Mouse (Mus musculus): Measurements from ENCODE around the gene Pknox1.
A peak's percentile ranks its signal among the peaks of the same experiment; 100 is the strongest.
"Not testable (repeated sequence)": the region's sequence is repeated elsewhere in the genome, so short reads cannot be mapped to it uniquely, and the experiment has no call there.

The Pknox1 gene

DNA sequence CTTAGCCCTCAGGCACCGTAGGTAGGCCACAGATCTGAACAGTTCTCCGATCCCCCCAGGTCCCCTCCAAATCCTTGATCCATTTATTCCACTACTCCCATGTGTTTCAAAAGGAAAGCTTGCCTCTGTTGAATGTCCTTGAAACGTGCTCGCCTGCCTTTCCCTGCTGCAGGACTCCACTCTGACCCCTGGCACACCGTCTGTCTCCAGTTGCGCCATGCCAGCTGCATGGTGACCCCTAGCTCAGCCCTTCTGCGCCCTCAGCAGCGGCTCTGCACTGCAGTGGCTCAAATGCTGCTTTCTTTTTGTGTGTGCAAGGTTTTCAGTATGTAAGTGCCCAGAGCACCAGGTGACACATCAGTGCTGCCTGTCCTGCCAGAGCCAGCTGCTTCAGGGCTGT lies 34.1 kb downstream of the Pknox1 start:
- no peak for DNase-seq

DNA sequence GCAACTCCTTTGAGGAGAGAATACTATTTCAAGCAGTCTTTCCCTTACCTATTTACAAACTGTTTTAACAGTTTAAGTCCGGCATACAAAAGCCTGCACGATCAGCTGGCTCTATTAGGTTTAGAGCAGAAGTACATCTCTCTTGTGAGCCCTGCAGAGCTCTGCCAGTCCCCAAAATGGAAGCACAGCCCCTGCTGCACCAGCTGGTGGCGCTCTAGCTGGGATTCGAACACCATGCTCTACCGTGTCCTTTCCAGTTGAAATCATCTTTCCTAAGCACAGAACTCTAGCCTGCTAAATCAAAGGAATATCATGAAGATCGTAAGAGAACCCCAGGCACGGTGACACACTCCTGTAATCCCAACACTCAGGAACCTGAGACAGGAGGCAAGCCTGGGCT lies 41.9 kb downstream of the Pknox1 start:
- DNase-seq = peak in 1 of 2 experiments; percentile 17

DNA sequence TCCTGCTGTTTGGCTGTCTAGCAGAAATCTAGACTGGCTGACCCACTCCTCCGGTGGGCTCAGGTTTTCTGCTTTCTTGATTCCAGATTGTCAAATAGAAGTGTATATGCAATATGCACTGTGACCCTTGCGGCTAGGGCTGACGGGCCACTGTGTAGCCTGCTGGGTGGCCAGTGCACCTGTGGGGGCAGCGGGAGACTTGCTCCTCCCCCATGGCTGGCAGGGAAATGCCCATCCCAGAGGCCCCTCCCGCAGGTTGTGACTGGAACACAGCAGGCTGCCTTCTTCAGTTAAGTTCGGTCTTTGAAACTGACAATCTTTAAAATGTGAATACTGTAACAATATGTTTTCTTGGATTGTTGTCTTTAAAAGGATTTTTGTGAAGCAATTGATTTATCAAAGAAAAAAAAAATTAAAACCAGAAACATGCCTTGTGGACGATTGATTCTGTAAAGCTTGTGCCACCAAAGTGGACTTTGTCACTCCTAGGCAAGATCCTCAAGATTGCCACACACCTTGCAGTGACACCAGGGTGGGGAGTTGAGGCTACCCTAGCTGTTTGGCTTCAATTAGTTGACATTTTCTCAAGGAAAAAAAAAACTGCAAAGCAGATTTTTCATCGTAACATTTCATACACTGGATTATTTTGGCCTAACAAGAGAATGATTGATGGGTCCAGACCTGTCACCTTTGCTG lies 42.9 kb downstream of the Pknox1 start:
- DNase-seq = no peak

DNA sequence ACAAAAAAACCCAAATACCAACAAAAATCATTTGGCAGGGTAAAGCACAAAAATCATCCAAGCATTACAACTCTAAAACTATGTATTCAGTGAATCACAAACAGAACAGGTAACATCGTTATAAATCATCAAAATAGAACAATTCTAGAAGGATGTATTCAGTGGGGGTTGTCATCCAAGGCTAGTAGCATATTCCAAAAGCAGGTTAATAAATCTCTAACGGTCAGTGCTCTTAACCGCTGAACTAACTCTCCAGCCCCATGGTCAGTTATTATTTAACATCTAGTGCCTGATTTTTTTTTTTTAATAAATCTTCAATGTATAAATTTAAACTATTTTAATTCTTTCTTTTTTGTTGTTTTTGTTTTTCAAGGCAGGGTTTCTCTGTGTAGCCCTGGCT lies 44.6 kb downstream of the Pknox1 start:
- DNase-seq = not testable (repeated sequence)

DNA sequence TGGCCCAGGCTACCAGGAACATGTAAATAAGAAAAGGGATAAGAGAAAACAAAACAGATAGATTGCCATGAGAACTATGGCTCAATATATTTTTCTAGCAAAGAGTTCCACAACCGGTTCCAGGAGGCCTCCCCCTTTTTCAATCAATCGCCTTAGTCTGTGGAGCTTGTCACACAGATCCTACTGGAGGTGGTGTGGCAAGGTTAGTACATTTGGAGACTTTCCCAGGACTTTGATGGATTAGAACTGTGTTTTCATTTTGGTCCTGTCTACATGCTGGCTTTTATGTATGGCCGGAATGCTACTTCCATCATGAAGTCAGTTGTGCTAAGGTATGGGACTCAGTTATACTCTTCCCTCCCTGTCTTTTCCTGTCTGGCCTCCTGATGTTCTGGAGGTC lies 45.4 kb downstream of the Pknox1 start:
- DNase-seq = no peak

DNA sequence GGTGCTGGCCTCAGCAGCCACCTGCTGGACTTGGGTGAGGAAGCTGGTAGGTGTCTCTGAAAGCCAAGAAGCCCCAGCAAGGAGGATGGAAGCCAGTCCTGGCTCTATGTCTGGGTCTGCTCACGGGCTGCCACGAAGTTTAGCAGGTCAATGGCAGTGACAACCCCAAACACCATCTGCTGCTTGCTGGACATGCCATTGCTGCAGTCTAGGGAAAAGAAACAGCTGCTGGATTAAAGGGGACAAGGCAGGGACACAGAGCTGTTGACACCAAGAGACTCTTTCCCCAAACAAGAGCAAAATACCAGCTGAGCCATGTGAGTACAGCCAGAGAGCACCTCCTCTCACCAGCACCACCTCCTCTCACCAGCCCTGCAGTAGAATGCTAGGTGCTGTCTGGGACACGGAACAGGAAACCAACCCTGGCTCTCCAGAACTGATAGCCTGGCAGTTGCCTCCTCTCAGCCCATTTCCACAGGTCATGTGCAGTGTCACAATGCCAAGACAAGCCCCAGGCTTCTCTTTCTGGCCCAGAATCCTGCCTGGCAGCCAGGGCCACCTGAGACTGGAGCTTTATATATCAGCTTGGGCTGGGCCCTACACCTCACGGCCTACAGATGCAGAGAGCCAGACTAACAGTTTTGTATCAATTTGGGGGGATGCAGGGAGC lies 48.7 kb downstream of the Pknox1 start:
- peak; percentile 21 to 31 for DNase-seq

DNA sequence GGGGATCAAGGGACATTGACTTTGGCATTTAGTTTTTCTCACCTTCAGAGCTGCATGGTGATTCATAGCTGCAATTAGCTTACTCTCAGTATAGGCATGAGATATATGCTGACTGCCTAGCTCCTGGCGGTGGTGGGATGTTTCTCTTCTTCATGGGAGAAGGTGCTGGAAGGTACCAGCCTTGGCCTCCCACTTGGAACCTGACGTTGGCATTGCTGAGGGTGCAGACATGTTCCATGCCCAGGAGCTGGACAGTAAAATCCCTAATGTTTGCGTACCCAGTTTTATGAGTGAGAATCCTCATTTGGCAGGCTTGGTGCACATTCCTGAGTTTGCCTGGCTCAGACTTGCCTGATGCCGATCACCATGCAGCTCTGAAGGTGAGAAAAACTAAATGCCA lies 58.6 kb downstream of the Pknox1 start:
- DNase-seq = no peak

DNA sequence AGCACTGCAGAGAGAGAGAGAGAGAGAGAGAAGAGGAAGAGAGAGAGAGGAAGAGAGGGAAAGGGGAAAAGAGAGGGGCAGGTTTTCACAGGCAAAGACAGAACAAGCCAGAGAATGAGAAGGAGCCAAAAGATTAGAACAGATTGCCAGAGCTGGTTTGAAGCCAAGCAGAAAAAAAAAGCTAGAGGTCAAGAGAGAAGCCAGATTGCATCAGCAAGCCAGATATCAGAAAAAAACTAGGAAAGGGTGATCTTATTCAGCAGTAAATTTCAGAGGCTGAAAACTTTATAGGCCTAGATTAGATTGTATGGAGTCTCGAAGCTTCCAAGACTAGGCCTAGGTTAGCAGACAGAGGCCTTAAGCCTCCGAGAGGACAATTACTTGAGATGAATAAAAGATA lies 63.4 kb downstream of the Pknox1 start:
- no peak for DNase-seq

DNA sequence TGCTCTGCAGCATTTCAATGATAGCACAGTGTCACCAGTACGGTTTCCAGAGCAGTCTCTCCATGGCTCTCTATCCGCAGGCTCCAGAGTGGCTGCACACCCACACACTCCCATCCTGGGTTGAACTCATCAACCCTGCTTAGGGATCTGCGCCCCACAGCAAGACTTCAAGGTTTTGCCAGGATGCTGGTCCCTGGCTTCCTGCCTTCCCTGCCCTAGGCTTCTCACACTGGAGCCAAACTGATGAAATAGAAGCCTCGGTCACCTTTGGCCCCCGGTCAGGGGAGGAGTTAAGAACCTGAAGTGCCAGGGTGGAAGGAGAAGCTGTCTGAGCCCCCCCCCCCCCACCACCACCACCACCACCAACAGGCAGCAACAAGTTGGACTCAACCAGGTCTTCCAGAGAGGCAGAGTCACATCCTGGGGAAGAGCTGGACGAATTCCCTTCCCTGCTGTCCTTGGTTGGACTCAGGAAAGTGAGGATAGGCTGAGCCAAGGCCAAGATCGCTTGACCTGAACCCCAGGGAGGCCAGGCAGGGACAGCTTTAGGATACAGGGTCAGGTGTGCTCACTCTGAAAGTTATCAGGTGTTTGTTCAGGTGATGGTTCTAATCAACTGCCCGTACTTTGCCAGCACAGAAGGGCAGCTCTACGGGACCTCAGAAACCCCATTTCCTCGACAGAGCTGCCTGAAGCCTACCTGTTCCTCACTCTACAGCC lies 66.7 kb downstream of the Pknox1 start:
- DNase-seq = no peak

DNA sequence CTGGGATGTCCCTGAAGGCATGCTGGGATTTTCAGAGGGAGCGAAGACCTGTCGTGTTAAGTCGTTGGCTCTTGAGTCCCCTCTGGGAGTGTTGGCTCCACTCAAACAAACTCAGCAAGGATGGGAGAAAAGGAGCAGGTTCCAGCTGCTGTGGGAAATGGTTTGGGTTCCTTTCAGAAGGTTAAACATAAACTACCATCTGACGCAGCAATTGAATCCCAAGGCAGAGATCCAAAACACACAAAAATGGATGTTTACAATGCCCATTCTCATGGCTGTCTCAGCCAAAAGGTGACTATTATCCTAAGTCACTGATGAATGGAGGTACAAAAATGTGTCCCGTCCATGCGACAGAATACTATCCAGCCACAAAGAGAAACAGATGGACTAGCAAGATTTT lies 68.5 kb downstream of the Pknox1 start:
- DNase-seq = no peak

DNA sequence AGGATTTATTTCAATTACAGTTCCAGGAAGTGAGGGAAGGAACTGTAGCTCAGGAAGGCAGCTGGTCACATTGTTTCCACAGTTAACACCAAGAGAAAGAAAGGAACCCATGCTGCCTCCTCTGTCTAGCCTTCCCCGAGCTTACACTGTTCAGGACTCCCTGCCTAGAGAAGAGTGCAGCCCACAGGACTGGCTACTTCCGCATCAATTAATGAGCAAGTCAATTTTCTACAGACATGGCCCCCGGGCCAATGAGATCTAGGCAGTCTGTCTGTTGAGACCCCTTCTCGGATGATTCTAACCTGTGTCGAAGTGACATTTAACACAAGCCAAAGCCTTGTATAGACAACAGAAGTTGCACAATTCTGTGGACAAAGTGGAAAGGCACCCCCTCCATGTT lies 70.4 kb downstream of the Pknox1 start:
- no peak for DNase-seq

DNA sequence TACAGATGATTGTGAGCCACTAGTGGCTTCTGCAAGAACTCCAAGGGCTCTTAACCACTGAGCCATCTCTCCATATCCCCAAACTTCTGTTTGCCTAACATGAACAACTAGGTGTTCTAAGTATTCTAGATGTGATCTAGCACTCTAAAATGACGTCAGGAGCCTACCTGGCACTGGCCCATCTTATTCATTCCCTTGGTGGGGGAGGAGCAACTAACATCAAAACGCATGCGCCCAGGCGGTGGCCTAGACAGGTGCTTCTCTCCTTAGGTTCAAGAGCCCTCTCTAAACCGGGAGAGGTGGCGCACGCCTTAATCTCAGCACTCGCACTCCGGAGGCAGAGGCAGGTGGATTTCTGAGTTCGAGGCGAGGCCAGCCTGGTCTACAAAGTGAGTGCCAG lies 71.2 kb downstream of the Pknox1 start:
- DNase-seq = no peak

DNA sequence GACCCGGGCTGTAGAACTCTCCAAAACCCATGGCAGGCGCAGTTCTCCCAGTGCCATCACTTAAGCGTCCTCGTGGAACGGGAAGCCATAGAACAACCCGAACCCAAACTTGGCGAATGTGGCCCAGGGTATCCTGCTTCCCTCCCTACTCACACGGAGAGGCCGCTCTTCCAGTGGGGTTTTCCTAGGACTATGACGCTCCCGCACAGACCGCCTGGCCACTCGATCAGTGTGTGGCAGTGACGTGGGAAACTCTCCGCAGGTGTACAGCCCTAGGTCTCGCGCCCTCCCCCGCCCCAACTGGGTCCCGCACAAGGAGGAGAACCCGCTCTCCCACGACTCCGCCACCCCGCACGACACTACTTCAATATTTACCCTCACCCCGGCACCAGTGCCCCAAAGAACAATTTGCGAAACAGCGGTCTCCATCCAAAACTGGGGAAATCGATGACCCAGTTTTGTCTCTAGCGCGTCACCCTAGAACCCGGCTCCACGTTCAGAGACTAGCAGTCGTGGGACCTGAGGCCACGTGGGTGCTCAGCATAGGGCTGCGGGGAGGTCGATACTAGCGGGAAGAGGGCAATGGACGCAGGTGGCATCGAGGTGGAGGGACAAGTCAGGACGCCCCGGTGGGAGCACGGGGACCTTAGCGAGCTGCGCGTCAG lies 71.9 kb downstream of the Pknox1 start:
- DNase-seq = no peak

DNA sequence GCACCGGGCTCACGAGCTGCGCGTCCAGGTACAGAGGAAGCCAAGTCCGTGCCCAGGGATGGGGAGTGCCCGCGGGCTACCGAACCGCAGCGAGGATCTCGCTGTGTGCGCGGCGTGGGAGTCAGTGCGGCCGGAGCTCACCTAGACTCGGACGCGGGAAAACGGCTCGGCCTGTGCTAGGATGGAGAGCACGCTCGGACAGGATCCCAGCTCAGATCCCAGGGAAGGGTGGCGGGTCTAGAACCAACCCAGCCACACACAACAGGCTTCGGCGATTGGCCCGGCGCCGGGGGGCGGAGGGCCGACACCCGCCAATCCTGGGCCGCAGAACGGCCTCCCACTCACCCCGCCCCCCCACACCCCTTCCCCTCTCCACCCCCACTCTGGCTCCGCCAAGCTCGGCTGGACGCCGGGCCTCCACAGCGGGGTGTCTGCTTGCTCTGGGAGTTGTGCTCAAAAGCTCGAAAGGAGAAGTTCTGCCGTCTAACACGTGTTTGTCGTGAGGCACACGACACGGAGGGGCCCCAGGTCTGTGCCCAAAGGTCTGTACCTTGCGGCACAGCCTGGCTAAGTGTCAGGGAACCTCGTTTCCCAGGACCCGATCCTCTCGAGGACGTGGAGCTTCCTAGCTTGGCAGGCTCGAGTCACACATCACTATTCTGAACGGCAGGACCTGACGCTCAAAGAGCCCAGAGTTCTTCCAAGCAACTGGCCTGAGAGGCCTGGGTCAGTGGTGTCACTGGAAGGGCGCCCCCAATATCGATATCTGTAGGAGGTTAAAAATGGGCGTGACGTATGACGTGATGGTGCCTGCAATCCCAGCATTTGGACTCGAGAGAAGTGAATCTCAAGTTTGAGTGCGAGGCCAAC lies 72.6 kb downstream of the Pknox1 start, which contains the start of gene Cbs:
Gene Cbs, minus strand, starts transcription at position 297 of the 870 bp plus-strand sequence.
- peak; percentile 53 to 66 for DNase-seq

DNA sequence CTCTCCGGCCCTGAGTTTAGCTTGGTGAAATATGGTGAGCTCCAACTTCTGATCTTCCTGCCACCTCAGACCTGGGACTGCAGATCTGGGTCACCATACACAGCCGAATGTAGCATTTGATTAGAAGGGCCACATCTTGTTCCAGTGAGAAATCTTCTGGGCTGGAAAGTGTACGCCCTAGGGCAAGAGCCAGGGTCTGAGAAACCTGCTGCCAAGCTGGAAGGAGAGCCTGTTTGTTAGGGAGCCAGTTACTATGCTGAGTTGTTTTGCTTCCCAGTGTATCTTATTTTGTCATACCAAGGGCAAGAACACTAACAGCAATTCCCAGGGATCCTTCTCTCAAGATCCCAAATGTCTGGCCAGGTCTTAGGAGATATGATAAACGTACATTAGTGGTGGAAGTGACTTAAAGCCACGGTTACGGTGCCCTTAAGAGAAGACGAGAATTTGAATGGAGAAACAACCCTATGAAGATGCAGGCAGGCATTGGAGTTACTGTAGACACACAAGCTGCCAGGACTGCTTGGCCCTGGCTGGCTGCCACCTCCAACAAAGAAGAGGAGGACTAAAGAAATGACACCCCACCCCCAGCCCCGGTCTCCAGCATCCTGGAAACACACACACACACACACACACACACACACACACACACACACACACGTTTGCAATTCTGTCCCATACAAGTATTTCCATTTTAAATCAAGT lies 73.5 kb downstream of the Pknox1 start:
- DNase-seq = peak; percentile 30 to 54

DNA sequence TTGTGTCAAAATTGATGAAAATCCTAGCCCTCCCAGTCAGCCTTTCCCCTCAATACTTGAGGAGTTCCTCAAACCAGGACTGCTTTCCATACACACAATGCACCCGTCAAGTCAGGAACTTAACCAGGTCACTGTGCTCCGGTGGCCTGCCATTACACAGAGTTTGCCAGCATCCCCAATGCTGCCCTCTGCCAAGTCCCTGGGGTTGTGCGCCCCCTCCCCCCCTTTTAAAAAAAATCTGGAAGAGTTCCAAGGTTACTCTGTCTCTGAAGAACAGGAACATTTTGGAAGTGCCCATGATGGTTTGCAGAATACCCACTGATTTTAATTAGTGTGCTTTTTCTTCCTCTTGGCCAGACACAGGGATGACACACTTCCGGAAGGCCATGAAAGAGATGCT lies 75.1 kb downstream of the Pknox1 start:
- DNase-seq = no peak

DNA sequence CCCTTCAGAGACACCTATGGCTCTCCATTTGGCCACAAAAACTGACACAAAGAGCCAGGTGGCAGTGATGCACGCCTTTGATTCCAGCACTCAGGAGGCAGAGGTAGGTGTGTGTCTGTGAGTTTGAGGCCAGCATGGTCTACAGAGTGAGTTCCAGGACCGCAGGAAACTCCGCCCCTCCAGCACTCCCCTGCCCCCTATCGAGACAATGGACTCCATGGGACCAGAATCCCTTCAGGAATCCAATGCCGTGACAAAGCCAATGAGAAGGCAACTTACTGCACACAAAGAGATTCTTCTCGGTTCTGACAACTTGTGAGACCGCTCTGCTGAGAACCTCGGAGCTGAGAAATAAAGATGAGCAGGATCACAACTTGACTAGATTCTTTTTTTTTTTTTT lies 77.8 kb downstream of the Pknox1 start:
- DNase-seq = no peak

DNA sequence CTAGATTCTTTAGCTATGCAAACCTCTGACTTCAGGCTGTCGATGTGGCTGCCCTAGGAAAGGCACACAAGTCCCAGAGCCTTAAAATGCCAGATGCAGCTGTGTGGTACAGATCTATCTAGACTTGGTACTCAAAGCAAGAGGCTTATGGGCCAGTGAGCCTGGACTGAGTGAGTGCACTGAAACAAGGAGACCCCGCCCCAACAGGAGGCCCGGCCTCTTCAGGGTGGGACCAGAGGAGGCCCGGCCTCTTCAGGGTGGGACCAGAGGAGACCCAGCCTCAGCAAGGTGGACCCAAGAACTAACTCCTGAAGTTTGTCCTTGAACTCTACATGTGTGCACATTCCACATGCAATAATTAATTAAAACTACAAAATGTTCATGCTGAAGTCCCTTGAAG lies 78.4 kb downstream of the Pknox1 start:
- DNase-seq = no peak

DNA sequence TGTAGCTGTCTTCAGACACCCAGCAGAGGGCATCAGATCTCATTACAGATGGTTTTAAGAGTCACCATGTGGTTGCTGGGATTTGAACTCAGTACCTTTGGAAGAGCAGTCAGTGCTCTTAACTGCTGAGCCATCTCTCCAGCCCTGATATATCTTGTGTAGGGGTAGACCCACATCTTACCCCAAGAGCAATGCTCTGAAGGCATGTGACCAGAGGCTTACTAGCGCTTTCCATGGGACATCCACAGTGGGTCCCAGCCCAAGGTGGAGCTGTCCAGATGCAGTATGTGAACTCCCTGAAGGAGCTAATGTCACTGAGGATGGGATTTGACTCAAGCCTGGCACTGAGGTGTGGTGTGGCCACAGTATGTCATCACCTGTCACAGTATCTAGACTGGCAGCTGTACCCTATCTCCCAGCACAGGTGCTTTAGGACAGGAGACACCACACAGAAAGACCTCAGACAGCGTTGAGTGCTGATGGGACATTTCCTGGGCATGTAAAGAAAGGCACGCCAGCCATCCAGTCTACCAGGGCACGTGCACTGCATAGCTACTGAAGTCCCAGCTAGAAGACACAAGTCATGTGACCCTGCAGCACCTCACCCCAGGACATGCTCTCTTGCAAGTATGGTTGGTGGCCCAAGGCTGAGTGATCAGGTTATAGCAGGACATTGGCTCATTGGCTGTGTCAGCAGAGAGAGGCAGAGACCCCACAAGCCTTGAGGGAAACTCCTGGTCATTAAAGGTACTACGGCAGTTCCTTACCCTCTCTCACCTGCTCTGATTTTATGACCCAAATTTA lies 81.9 kb downstream of the Pknox1 start:
- DNase-seq = no peak

DNA sequence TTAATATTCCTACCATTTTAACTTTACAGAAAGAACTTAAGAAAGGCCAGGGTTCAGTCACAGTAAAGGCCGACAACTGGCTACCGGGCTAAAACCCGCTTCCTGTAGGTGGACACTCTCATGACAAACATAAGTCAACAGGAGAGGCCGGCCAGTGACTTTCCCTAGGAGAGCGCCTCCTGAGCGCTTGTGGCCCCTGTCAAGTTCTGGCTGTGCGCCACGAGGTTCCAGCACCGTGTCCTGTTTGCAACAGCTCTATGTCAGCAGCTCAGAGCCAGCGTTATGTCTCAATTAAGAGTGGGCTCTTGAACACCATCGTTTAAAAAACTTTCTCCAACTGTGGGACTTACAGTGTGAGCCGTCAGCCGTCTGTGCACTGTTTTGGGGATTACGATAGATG lies 87.6 kb downstream of the Pknox1 start:
- DNase-seq = peak in 1 of 2 experiments; percentile 31

DNA sequence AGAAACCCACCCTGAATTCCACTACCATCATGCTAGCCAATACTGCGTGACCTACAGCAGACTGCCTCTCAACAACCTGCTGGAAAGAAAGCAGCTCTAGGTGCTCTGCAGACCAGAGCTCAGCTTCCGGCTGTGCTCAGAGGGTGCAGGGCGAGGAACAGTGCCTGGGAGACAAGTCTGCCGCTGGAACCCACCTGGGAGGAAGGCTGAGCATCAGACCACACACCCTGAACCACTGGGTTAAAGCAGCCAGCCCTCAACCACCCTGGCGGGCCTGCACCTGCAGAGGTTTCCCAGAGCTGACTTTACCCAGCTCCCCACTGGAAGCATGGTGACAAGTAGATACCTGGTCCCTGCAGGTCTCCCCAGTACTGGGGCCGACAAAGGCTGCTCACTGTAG lies 88.7 kb downstream of the Pknox1 start:
- DNase-seq = no peak

All from cerebellum, postnatal 25 days (tissue).